Mouse (Mus musculus) thymus, adult 2 months (tissue): ENCODE data around the gene Fancg.

Experiments
- CTCF ChIP-seq: fragments of 200-500 bp; IDR thresholded peaks from 2 replicates; pipeline ENCODE4 v1.5.1; 2012; ENCODE audit warnings: mild to moderate bottlenecking, control low read depth, low read length, moderate library complexity, borderline replicate concordance; ENCODE audit not compliant: control insufficient read depth, poor library complexity, insufficient read depth; ENCODE audit errors: extremely low read depth
- POLR2A ChIP-seq: fragments of 200-500 bp; IDR thresholded peaks from 2 replicates; pipeline ENCODE4 v1.6.1; 2012; ENCODE audit warnings: mild to moderate bottlenecking, low read length, control low read depth, moderate library complexity; ENCODE audit not compliant: control insufficient read depth, poor library complexity, insufficient read depth; ENCODE audit errors: extremely low read depth

GRCm38 (mm10) chr4:43031237-43031995 is 21.1 kb upstream of the Fancg start, which contains the start of gene Stoml2:
- TF ChIP-seq CTCF (peak; percentile 40; the same call in 1 of the 2 replicates), POLR2A (peak; percentile 71)
